Mouse (Mus musculus) c-Kit-positive CD71-positive TER-119-positive erythroid progenitor cells, embryonic 14.5 days (primary cell): ENCODE measurements at regions not wholly inside any gene's neighbourhood (a gene's known extent, or its start where the extent isn't known, plus 50 kb on each side); places are given as distances from the start of the nearest gene placed in this dataset.
A peak's percentile ranks its signal among the peaks of the same experiment; 100 is the strongest.

Experiments
- DNase-seq: peaks from one replicate; pipeline ENCODE4 v3.0.0-alpha.2; 2013; ENCODE audit warnings: low spot score

DNA sequence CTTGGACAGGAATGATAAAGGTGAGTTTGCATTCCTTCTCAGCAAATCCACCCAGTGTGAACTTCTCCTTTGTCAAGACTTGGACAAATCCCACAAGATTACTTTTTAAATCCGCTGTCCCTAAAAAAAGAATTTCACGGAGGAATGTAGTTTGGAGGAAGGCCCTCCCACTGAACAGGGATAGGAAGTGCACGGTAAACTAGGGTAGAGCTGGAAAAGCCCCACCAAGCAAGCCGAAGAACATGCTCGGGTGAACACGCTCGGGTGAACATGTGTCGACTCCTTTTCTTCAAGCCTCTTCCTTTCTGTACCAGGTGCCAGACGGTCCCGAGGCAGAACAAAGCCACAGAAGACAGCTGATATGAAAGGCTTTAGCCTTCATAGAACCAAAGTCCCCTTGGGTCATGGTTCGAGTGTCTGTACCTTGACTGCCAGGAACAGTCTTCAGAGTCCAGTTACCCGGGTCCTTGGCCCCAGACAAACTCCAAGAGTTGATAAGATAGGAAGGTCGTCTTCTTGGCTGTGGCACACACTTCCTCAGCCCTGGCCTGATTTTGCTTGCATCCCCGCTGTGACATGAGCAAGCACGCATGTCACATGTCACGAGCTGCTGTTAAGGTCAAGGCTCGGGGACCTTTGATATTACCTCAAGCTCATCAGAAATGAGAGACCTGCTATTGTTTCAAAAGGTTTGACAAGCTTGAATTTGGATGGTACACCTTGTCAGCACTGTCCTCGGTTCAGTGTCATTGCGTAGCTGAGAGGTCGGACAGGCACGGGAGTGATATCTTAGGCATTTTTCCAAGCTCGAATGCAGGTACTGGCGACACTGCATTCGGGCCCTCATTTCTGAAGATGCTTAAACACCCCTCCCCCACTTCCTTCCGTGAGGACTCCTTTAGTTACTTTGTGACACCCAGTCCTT lies 51.5 kb upstream of the Ryk start:
- no peak for DNase-seq

- peak; percentile 72 for DNase-seq
Observed at GRCm38 (mm10) chr9:102784329-102785026, 50.2 kb upstream of the Ryk start.
